Mouse (Mus musculus) WW6 (cell line): ENCODE results near the gene Ppp1r12c.

Source experiments
- DNase-seq: peaks from one replicate; pipeline ENCODE4 v3.0.0-alpha.2; 2013; ENCODE audit warnings: low read depth, low spot score

Ppp1r12c gene

DNA sequence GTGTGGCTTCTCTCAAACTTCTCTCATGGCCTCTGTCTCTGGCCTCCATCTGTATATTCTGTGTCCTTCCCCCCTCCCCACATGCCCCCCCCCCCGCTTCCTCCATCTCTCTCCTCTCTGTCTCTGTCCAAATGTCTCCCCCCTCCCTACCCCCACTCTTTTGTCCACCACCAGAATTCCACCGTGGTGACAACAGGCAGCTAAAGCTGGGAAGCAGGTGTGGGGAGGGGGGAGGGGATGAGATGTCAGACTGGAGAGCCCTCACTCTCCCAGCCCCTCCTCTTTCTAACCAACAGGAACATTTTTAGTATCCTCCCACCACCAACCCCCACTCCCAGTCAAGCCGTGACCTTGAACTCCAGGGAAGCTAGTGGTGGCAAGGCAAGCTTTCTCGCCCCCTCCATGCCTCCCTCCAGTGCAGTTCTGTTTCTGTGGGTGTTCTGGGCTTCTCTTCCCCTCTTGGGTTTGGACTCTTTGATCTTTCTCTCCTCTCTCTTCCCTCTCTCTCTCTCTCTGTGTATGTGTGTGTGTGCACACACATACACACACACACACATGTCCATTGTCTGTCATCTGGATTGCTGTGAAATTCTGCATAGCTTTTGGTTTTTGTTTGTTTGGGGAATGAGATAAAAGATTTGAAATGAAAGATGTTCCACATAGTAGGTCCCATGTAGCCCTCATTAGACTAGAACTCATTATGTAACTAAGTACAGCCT lies 15.0 kb upstream of the Ppp1r12c start, which contains the start of gene Tnnt1:
Tnnt1 (minus strand) TSS at position 51 of the 719 bp plus-strand sequence.
- DNase-seq: no peak

DNA sequence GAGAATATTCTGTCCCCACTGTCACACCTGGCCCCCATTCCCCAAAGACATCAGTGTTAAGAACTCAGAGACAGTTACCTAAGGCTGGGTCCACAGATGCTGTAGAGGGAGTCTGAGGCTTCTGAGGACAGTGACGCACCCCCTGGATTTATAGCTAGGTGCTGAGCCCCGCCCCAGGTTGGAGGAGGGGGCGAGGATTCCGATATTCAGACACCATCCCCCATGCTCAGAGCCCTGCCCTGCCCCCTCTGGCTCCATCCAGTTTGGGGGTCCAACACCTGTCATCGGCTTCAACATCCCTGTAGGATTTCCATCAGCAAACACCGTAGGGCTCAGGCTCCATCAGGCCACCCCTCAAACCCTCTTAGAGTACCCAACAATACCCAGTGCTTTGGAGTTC lies 14.4 kb upstream of the Ppp1r12c start:
- DNase-seq: no peak

DNA sequence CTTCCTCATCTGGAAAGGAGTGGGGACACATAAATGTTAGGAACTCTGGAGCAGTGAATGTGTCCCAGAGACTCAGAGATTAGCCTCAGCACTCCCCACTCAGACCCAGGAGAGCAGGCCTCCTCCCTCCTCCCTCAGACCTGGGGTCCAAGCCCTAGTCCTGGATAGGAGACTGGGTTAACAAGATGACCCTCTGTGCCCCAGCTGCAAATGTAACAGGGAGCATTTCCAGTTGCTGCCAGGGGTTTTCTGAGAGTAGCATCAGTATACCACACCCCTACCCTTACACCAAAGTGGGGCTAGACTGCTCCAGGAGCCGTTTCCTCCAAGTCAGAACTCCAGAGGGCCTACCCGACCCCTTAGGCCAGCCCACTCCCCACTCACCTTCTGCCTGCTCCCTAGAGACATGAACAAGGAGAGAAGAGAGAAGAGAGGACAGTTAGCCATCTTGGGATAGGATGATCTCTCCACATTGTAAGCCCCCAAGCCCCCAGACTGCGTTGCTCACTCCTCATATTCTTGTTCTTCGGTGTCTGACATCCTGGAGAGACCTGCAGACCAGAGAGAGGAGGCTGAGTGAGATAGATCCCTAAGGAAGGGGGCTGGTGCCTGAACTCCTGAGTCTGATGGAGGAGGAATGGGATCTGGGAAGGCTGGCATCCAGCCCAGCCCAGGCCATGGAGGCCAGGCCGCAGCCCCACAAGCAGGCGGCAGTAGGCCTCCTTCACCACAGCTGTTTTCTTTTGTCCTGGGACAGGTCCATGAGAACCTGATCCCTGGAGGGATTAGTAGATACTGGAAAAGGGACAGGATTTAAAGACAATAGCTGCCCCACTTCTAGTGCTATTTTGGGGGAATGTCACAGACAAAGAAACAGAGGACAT lies 12.6 kb upstream of the Ppp1r12c start:
- DNase-seq: no peak

DNA sequence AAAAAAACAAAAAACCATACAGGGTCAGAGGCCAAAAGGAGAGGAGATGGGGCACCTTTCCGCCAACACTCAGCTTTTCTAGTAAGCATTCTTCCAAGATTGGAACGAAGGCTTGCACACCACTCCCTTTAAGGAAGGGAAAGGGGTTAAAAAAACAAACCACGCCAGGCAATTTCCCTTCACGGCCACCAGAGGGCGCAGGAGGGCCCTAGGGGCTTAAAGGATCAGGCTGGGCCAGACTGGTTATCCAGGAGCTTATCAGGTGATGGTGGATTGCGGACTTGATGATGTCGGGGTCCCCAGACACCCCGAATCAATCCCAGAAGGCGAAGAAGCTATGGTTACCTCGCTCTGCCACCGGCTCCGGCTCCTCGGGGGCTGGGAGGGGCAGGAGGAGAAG lies 11.8 kb upstream of the Ppp1r12c start:
- DNase-seq: no peak

DNA sequence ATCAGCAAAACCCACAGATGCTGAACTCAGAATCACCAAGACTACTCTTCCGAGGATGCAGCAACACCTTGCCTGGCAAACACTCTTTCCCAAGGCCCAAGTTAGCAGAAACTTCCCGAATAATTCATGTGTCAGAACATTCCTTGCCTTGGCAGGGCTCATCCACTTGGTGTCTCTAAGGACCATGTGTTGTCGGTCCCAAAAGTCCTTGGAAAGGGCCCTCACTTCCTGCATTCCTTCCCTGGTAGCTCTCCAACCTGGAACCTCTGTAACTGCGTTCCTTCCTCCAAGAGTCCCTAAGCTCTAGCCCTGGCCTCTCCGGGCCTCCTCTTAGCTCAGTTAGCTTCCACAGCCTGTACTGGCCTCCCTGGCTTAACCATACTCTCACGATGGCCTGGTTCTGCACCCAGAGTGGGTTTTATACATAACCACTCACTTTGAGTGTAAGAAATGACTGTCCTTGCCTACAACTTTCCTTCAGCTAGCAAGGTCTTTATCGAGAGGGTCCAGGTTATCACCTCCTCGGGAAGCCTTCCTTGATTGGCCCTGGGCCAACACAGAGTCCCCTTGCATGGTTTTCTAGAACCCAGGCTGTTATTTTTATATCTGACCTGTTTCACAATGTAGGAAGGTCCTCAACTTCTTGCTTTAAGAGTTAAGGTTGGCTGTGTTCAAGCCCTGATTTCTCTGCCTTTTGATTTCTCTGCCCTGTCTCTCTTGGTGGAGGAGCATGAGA lies 10.2 kb upstream of the Ppp1r12c start:
- no peak for DNase-seq

DNA sequence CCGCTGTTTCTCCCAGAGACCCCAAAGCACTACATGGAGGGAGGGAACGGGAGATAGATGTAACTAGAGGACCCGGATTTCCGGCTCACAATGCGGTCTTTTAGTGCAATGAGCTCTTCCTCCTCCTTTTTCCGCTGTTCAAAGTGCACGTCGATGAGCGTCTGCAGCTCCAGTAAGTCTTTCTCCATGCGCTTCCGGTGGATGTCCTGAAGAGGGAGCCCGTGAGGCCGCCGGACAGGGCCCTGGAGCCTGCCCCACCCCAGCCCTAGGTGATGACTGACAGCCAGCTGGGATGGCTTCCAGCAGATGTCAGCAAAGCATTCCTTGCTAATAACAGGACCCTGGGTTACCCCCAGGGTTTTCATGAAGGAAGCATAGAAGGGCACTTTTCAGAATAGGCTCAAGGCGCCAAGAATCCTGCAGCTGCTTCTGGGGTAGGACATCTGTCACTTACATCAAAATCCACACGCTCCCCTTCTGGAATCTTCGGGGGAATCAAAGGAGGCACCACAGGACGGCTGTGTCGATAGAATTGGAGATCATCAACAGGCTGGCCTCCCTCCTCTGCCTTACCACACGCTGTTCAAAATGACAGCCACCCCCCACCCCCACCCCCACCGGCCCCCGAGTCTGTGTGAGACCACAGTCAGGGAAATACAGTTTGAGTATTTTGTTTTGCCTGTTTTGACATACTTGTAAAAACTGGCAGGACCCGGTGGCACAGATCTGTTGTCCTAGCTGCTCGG lies 8.6 kb upstream of the Ppp1r12c start:
- DNase-seq: no peak

DNA sequence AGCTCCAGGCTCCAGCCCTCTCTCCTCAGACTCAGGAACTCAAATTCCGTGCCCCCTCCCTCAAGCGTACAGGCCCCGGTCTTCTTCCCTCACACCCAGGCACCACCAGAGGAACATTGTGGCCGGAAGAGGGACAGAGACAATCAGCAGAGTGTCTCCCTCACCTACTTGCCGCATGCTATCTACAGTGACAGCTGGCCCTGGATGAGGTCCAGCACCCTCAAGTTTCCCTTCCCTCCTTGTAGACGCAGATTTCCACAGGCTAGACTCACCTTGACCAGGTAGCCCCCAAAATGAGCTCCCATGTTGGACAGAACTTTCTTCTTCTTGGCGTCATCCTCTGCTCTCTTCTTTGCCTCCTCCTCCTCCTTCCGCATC lies 7.2 kb upstream of the Ppp1r12c start:
- DNase-seq: no peak

DNA sequence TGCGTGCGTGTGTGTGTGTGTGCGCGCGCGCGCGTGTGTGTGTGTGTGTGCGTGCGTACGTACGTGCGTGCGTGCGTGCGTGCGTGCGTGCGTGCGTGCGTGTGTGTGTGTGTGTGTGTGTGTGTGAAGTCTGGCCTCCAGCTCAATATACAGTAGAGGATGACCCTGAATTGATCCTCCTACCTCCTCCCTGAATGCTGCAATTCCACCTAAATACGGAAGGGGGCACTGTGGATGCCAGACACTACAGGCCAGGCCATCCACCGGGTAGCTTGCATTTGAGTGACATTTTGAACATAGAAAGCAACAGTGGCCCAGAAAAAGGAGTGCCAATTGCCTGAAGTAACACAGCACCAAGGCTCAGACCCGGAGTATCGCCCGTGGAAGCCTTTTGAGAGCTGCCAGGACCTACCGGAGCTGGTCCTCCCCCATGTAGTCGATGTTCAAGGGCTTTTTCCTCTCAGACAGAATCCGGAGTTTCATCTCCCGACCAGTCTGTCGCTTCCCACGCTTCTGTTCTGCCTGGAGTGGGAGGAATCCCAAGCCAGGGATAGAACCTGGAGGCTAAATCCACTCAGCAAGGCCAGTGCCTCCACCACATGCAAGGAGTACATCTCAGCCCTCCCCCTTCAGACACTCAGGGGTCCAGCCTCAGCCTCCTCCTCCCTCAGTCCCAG lies 6.7 kb upstream of the Ppp1r12c start:
- DNase-seq: no peak

DNA sequence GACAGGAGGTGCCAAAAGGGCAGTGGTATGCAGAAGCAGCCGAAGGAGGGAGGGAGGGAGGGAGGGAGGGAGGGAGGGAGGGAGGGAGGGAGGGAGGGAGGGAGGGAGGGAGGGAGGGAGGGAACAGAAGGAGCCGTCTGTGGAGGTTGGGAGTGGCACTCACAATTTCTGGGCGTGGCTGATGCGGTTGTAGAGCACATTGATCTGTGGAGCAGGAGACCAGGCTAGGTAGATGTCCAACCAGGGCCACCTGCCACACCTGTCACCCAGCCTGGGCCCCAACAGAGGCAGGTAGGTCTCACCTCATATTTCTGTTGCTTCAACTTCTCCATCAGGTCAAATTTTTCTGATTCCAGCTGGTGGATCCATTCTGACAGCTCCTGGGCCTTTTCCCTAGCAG lies 5.7 kb upstream of the Ppp1r12c start:
- no peak for DNase-seq

DNA sequence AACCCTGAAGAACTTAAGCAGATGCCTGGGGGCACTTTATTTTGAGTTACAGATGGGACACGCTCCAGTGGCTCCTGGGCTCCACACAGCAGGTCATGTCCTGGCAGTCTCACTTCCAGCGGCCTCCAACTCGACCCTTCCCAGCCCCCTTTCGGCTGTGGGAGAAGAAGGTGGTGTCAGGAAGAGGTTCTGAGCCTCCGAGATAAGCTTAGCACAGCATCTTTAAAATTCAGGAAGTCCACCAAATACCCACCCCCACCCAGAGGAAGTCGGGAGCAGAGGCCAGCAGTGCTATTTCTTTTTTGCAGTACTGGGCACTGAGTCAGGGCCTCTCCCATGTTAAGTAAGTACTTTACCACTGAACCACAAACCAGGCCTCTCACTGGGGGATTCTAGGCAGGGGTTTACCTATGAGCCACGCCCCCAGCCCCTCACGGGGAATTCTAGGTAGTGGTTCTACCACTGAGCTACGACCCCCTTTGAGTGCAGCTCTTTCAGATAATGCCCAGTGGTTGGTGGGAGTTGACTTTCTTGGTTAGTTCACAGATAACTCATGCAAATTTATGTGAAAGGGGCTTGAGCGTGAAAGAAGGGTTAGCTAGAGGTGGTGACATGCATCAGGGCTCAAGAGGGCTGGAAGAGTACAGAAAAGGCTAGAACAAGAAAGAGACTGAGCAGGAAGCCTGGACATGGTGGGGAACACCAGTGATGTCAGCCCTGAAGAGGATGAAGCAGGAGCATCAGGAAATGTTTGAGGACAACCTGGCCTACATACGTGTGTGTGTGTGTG lies 3.4 kb upstream of the Ppp1r12c start:
- DNase-seq: no peak

DNA sequence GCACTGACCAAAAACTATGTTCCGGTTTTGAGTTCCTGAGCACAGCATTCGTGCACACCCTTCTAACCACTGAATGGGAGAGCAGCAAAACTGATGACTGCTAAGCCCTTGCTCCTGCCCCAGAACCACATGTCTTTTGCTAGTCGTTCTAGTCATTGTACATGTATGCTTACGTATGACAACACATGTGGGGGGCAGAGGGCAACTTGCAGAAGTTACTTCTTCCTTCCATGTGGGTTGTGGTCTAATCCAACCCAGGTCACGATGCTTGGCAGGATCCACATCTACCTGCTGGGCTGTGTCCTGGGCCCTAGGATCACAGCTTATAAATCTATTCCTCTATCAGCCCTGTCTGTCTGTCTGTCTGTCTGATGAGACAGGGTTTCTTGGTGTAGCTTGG lies 2.4 kb upstream of the Ppp1r12c start:
- no peak for DNase-seq

DNA sequence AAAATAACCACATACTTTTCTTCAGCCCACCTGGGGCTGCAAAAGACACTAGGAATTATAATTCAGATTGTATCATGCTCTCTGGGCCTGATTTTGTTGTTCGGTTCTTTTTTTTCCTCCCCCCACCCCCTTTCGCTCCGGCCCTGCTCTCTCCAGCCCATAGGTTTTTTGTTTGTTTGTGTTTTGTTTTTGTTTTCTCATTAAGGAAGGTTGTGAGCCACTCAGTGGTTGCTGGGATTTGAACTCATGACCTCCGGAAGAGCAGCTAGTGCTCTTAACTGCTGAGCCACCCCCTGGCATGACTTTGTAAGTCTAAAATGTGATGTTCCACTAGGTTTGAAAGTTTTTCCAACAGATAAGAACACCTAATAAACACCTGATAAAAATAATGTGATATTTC lies 1.6 kb upstream of the Ppp1r12c start:
- DNase-seq: no peak

DNA sequence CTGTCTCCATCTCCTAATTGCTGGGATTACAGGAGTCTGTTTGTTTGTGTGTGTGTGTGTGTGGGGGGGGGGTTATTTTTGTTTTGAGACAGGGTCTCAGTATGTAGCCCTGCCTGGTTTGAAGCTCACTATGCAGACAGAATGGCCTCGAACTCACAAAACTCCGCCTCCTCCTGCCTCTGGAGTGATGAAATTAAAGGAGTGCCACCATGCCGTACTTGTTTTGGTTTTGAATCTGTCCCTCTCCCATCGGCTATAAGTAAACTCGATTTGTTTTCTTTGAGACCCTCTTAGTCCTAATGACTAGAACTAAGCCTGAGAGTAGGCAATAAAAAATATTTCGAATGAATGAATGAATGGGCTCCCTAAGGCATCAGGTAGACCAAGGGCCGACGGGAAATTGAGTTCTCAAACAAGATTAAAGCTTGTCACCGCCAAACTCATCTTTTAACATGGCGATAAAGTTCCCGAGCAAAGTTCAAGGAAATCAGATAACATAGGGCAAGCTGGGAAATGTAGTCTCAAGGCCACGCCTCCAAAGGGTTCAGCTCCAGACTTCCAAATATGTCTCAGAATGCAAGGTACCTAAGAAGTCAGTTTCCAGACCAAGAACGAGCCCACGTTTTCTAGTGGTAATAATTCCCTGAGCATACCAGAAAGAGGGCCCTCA lies 1.1 kb upstream of the Ppp1r12c start:
- DNase-seq: no peak

DNA sequence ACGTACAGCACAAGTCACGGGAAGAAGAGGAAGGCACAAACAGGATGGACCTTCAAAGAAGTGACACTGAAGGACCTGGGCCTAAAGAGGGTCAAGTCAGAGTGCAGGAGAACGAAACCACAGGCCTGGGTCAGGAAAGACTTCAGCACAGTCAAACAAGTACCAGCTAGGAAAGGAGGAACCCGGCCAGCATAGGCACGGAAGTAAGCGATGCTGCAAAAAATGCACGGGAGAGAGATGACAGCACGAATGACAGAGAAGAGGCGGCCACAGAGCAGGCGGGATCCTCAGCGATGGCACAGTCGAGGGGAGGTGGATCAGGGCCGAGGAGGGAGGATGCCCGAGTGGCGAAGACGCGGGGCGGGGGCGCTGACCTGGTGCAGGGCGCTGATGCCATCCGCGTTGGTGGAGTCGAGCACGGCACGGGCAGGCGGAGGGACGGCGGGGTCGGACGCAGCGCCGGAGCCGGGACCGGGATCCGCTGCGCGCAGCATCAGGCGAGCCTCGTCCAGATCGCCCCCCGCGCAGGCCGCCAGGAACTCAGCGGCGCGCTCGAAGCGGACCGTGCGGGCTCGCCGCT lies 498 bp downstream of the Ppp1r12c start:
- DNase-seq: no peak

DNA sequence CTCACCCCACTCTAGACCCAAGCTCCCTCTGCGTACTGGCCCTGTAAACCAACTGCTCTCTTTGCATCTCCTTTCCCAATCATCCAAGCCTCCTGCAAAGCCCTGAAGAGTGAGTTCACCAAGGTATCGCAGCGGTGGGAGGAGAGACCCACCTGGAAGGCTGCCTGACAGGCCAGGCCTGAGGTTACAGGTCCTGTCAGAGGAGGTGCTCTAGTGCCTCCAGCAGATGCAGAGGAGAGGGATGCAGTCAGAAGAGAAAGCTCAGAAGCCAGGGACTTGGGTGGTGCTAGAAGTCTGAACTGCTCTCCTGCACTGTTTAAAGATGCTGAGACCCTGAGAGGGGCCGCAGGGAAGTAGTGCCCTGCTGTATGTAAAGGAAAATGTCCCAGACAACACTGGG lies 2.4 kb downstream of the Ppp1r12c start:
- no peak for DNase-seq

DNA sequence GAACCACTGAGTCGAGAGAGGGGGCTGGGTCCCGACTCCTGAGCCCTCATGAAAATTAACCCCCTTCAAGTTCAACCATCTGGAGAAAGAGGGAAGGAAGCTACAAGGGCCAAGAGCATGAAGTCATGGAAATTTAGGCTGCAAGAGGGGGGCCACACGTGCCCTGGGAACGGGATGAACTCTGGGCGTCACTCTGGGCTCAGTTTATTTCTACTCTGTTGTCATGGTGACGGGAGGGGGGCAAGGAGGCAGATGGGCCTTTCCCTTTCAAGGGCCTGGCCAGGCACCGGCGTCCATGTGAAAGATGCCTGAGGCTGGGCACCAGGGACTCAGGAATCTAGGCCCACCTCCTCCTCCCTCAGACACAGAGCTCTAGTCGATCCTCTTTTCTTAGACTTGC lies 3.2 kb downstream of the Ppp1r12c start:
- no peak for DNase-seq

DNA sequence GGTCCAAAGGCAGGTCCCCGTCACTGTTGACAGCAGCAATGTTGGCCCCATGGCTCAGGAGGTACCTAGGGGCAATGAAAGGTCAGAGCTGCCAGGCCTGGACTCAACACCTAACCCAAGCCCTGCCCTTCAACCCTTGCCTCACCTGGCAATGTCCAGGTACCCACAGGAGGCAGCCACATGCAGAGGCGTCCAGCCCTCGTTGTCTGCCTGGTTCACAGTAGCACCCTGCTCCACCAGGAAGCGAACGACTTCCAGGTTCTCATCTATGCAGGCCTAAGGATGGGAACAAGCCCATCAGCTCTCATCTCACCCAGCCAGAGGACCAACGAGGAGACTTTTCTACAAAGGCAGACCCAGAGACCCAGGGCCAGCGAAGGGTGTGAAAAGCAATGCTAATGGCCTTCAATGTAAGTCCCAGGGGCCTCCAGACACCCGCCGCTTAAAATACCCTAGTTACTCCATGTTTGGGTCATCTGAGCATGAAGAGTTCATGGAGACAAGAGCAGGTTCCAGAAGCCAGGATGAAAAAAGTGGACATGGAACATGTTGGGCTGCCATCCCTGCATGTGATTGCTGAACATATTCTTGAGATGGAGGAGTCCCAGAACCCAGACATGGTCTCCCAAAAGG lies 4.1 kb downstream of the Ppp1r12c start:
- DNase-seq: no peak

DNA sequence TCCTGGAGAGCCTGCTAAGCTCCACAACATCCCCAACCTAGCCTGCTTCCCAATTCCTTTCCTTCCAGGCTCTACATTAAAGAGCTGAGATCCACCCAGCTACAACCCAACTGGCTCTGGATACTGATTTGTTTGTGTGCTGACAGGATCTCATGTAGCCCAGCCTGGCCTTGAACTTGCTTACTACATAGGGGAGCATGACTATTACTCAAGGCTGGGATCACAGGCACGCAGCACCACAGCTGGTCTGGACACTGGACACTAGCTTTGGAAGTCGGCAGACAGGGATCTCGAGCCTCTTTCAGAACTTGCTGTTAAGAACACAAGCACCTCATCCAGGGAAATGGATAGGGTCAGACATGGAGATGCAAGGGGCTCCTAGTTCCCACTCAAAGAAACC lies 5.0 kb downstream of the Ppp1r12c start:
- no peak for DNase-seq

DNA sequence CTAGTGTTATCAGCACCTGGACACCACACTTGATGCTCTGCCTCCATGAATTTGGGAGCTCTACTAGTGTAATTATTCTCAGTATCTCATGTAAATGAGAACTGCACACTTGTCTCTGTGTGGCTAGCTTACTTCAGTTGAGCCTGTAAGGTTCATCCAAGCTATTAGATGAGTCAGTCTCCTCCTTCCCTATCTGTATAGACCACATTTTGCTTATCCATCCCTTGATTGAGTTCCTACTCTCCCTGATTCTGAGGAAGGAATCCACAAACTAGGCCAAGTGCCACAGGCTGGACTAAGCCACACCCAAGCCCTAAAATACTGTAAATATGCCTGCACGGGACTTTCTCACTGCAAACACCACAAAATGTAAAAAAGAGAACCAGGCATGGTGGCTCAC lies 7.5 kb downstream of the Ppp1r12c start:
- DNase-seq: no peak
